Mouse (Mus musculus): Measurements from ENCODE around the gene Pcsk5. TPM values are rescaled to one million over a fixed set of nuclear protein-coding genes. Genes with fewer than 3 reads are reported as not detected.
A peak's percentile ranks its signal among the peaks of the same experiment; 100 is the strongest.

Gene Pcsk5
- total RNA-seq, 2 experiments from 2014 or later: 14.2 to 14.7 TPM

GRCm38 (mm10) chr19:17572315-17572714 lies 265.1 kb downstream of the Pcsk5 start:
- no peak for DNase-seq (ENCODE audit: low spot score in 2 of 2)

GRCm38 (mm10) chr19:17570936-17571335 lies 266.5 kb downstream of the Pcsk5 start:
- Histone ChIP-seq H3K27ac (no peak overlapping the region), H3K4me3 (no peak overlapping the region)
- TF ChIP-seq CTCF (conservative IDR thresholded peaks at IDR 0.05): no peak
- no peak for DNase-seq (ENCODE audit: low spot score in 2 of 2)

More at GRCm38 (mm10) chr19:17572315-17572714, 265.1 kb downstream of the Pcsk5 start:
- no peak overlapping the region for H3K4me3 ChIP-seq
- no peak overlapping the region for H3K27ac ChIP-seq
- no peak for TF ChIP-seq CTCF (conservative IDR thresholded peaks at IDR 0.05)

GRCm38 (mm10) chr19:17567264-17567663 lies 270.2 kb downstream of the Pcsk5 start:
- no peak for DNase-seq (ENCODE audit: low spot score in 2 of 2)
- Histone ChIP-seq H3K27ac (no peak overlapping the region), H3K4me3 (no peak overlapping the region)
- no peak for TF ChIP-seq CTCF (conservative IDR thresholded peaks at IDR 0.05)

- no peak for TF ChIP-seq CTCF (conservative IDR thresholded peaks at IDR 0.05)
- Histone ChIP-seq H3K4me3 (no peak overlapping the region), H3K27ac (no peak overlapping the region)
- no peak for DNase-seq (ENCODE audit: low spot score in 2 of 2)
Measured at GRCm38 (mm10) chr19:17566097-17566496, 271.3 kb downstream of the Pcsk5 start.

GRCm38 (mm10) chr19:17558764-17559163 lies 278.7 kb downstream of the Pcsk5 start:
- no peak for DNase-seq (ENCODE audit: low spot score in 2 of 2)
- TF ChIP-seq CTCF (conservative IDR thresholded peaks at IDR 0.05): no peak
- H3K27ac ChIP-seq: no peak overlapping the region
- H3K4me3 ChIP-seq: no peak overlapping the region

GRCm38 (mm10) chr19:17555159-17555558 lies 282.3 kb downstream of the Pcsk5 start:
- no peak overlapping the region for H3K4me3 ChIP-seq
- 0 out of 2 replicates have a peak, but pooled peaks have one; percentile 14 for TF ChIP-seq CTCF (conservative IDR thresholded peaks at IDR 0.05)
- no peak overlapping the region for H3K27ac ChIP-seq
- DNase-seq (ENCODE audit: low spot score in 2 of 2): no peak

GRCm38 (mm10) chr19:17554571-17554970 lies 282.9 kb downstream of the Pcsk5 start:
- no peak for DNase-seq (ENCODE audit: low spot score in 2 of 2)
- no peak for TF ChIP-seq CTCF (conservative IDR thresholded peaks at IDR 0.05)
- no peak overlapping the region for H3K27ac ChIP-seq
- no peak overlapping the region for H3K4me3 ChIP-seq

- Histone ChIP-seq H3K4me3 (no peak overlapping the region), H3K27ac (no peak overlapping the region)
- DNase-seq (ENCODE audit: low spot score in 2 of 2): no peak
- no peak for TF ChIP-seq CTCF (conservative IDR thresholded peaks at IDR 0.05)
Measured at GRCm38 (mm10) chr19:17553396-17554100, 283.9 kb downstream of the Pcsk5 start.

GRCm38 (mm10) chr19:17528746-17529532 lies 308.5 kb downstream of the Pcsk5 start:
- H3K4me3 ChIP-seq: no peak overlapping the region
- DNase-seq (ENCODE audit: low spot score in 2 of 2): no peak
- H3K27ac ChIP-seq: no peak overlapping the region
- TF ChIP-seq CTCF (conservative IDR thresholded peaks at IDR 0.05): no peak

GRCm38 (mm10) chr19:17525558-17525957 lies 311.9 kb downstream of the Pcsk5 start:
- no peak overlapping the region for H3K27ac ChIP-seq
- DNase-seq (ENCODE audit: low spot score in 2 of 2): no peak
- no peak overlapping the region for H3K4me3 ChIP-seq
- TF ChIP-seq CTCF (conservative IDR thresholded peaks at IDR 0.05): no peak

GRCm38 (mm10) chr19:17514456-17514855 lies 323.0 kb downstream of the Pcsk5 start:
- no peak for TF ChIP-seq CTCF (conservative IDR thresholded peaks at IDR 0.05)
- Histone ChIP-seq H3K4me3 (no peak overlapping the region), H3K27ac (no peak overlapping the region)
- DNase-seq (ENCODE audit: low spot score in 2 of 2): no peak

- Histone ChIP-seq H3K4me3 (no peak overlapping the region), H3K27ac (peak overlapping the region; percentile 19; the same call in 1 of the 2 replicates)
- DNase-seq (ENCODE audit: low spot score in 2 of 2): no peak
- TF ChIP-seq CTCF (conservative IDR thresholded peaks at IDR 0.05): no peak
Measured at GRCm38 (mm10) chr19:17511283-17511682, 326.1 kb downstream of the Pcsk5 start.

- no peak for TF ChIP-seq CTCF (conservative IDR thresholded peaks at IDR 0.05)
Measured at GRCm38 (mm10) chr19:17504212-17504611, 333.2 kb downstream of the Pcsk5 start.

More at GRCm38 (mm10) chr19:17504212-17504611, 333.2 kb downstream of the Pcsk5 start:
- Histone ChIP-seq H3K27ac (no peak overlapping the region), H3K4me3 (no peak overlapping the region)
- no peak for DNase-seq (ENCODE audit: low spot score in 2 of 2)

Measured in layer of hippocampus, adult 2 months (tissue).